8 mouse cellular contexts compared by ENCODE assay signal in genomic region chr2:3546588-3546987, GRCm38 (mm10). TPM values are rescaled to one million over a fixed set of nuclear protein-coding genes. Genes with fewer than 3 reads are reported as not detected.
A peak's percentile ranks its signal among the peaks of the same experiment; 100 is the strongest.
DNase-seq lines count a peak whose midpoint lies in the region; ATAC-seq and TF ChIP-seq lines count a peak whose summit lies in the region.

No protein-coding gene starts in this region.

- no peaks in the 10 kb centered on the region for H3K27me3 ChIP-seq in forebrain, embryonic 14.5 days (replicated peaks; ENCODE audit: control insufficient read depth, insufficient read depth, low read length)
- no peaks in the 10 kb centered on the region for H3K27me3 ChIP-seq in forebrain, embryonic 16.5 days (replicated peaks; ENCODE audit: control insufficient read depth, insufficient read depth, low read length)
- H3K27me3 ChIP-seq in spleen, adult 2 months (ENCODE audit: control insufficient read depth, insufficient read depth, low read length), result no peaks in the 10 kb centered on the region

- TF ChIP-seq POLR2A in spleen, adult 2 months (IDR thresholded peaks at IDR 0.05; ENCODE audit: low read depth, low read length), result no peak

- H3K4me2 ChIP-seq in forebrain, embryonic 14.5 days (ENCODE audit: low read length), result no peak overlapping the region
- H3K4me2 ChIP-seq in forebrain, embryonic 16.5 days (ENCODE audit: low read length), result no peak overlapping the region

- no peak overlapping the region for H3K9ac ChIP-seq in forebrain, embryonic 14.5 days (ENCODE audit: low read length)
- H3K9ac ChIP-seq in forebrain, embryonic 16.5 days (replicated peaks; ENCODE audit: low read depth, low read length), result no peak overlapping the region

- no peak overlapping the region for H3K4me3 ChIP-seq in forebrain, embryonic 14.5 days (ENCODE audit: low read depth, low read length)
- H3K4me3 ChIP-seq in forebrain, embryonic 16.5 days (replicated peaks; ENCODE audit: low read length), result no peak overlapping the region
- H3K4me3 ChIP-seq in layer of hippocampus, adult 2 months, result no peak overlapping the region
- no peak overlapping the region for H3K4me3 ChIP-seq in spleen, adult 2 months (ENCODE audit: extremely low read depth, insufficient read depth, insufficient read length)

- H3K27ac ChIP-seq in forebrain, embryonic 14.5 days (ENCODE audit: low read depth, low read length), result no peak overlapping the region
- H3K27ac ChIP-seq in forebrain, embryonic 16.5 days (ENCODE audit: low read length), result no peak overlapping the region
- no peak overlapping the region for H3K27ac ChIP-seq in layer of hippocampus, adult 2 months
- no peak overlapping the region for H3K27ac ChIP-seq in spleen, adult 2 months (ENCODE audit: insufficient read depth, low read length)

- peak; percentile 40; the same call in 1 of the 2 replicates for ATAC-seq in forebrain, embryonic 14.5 days
- ATAC-seq in forebrain, embryonic 16.5 days, result no peak; the same call in 1 of the 2 replicates
- peak; percentile 87 for ATAC-seq in megakaryocyte, adult 5-6 weeks (ENCODE audit: poor library complexity, severe bottlenecking)

- H3K36me3 ChIP-seq in forebrain, embryonic 14.5 days (ENCODE audit: control insufficient read depth, insufficient read depth, low read length), result no peaks in the 10 kb centered on the region
- no peaks in the 10 kb centered on the region for H3K36me3 ChIP-seq in forebrain, embryonic 16.5 days (ENCODE audit: control insufficient read depth, insufficient read depth)
- H3K36me3 ChIP-seq in spleen, adult 2 months (ENCODE audit: control insufficient read depth, insufficient read depth, low read length), result no peaks in the 10 kb centered on the region

- intact Hi-C loops in heart, postnatal 10 days (cut with DNase I), result loop anchor here (1.0 to 10.0 kb wide), 4 partner anchors 166 to 948 kb away; no protein-coding TSS in a partner anchor

- under 1% methylated on average over 4 of the region's 4 CpGs for WGBS in forebrain, embryonic 14.5 days
- WGBS in forebrain, embryonic 16.5 days, result 4% methylated on average over 4 of the region's 4 CpGs
- WGBS in spleen, adult 2 months, result 7% methylated on average over 4 of the region's 4 CpGs

- peak; percentile 98 for TF ChIP-seq CTCF in layer of hippocampus, adult 2 months (conservative IDR thresholded peaks at IDR 0.05)
- TF ChIP-seq CTCF in spleen, adult 2 months (IDR thresholded peaks at IDR 0.05; ENCODE audit: extremely low read depth, insufficient read depth, insufficient read length, insufficient replicate concordance), result peak; percentile 85; the same call in 1 of the 2 replicates

- peak; percentile 82 for DNase-seq in forebrain, embryonic 14.5 days (ENCODE audit: low spot score)
- DNase-seq in MN1 (ENCODE audit: low spot score), result peak; percentile 24
- peak; percentile 62 to 80 for DNase-seq in cerebellum, adult 18-20 months
- peak; percentile 55 to 60 for DNase-seq in heart, postnatal 10 days
- DNase-seq in layer of hippocampus, adult 2 months (ENCODE audit: low spot score in 2 of 2), result peak; percentile 51 to 58
- DNase-seq in spleen, adult 2 months (ENCODE audit: low read depth in 1 of 2, low spot score in 2 of 2), result peak; percentile 33 to 54

- H3K9me3 ChIP-seq in forebrain, embryonic 14.5 days (replicated peaks; ENCODE audit: control insufficient read depth, low read length), result no peaks in the 10 kb centered on the region
- no peaks in the 10 kb centered on the region for H3K9me3 ChIP-seq in forebrain, embryonic 16.5 days (ENCODE audit: control insufficient read depth, low read length)

- no peaks in the 10 kb centered on the region for H3K4me1 ChIP-seq in forebrain, embryonic 14.5 days (ENCODE audit: control insufficient read depth, insufficient read depth, low read length)
- H3K4me1 ChIP-seq in forebrain, embryonic 16.5 days (replicated peaks; ENCODE audit: control insufficient read depth, insufficient read depth, low read length), result no peaks in the 10 kb centered on the region
- H3K4me1 ChIP-seq in spleen, adult 2 months (ENCODE audit: control insufficient read depth, insufficient read depth, insufficient read length), result no peaks in the 10 kb centered on the region

RNA-seq across cellular contexts. Expression of gene Fam107b, which starts 23.7 kb away (rescaled TPM):
- polyA plus RNA-seq in forebrain, embryonic 14.5 days (2014; fragmentation: Nextera tagmentation; extraction: Ambion mirVana), result 75.4 and 77.3 TPM in 2 replicates
- polyA plus RNA-seq in forebrain, embryonic 16.5 days (2015; fragmentation: Nextera tagmentation; extraction: Ambion mirVana), result 61.7 and 72.1 TPM in 2 replicates
- 10 to 100 TPM; 20.7 to 23.9 TPM for total RNA-seq in heart, postnatal 10 days (2021)
- 10 to 100 TPM; 11.4 to 20.1 TPM for total RNA-seq in layer of hippocampus, adult 2 months (2021)
- 794 and 805 TPM in 2 replicates for total RNA-seq in megakaryocyte, adult 5-6 weeks (2015)
- total RNA-seq in megakaryocyte, adult 5-6 weeks (2017), result 673 and 930 TPM in 2 replicates
- polyA plus RNA-seq in spleen, adult 2 months (2012; rRNA removed), result 25.9 and 46.4 TPM in 2 replicates

RNA-seq across cellular contexts. Expression of gene Cdnf, which starts 33.8 kb away (rescaled TPM):
- polyA plus RNA-seq in forebrain, embryonic 14.5 days (2014; fragmentation: Nextera tagmentation; extraction: Ambion mirVana), result 0.11 and 0.30 TPM in 2 replicates
- polyA plus RNA-seq in forebrain, embryonic 16.5 days (2015; fragmentation: Nextera tagmentation; extraction: Ambion mirVana), result 0.30 and 0.57 TPM in 2 replicates
- total RNA-seq in heart, postnatal 10 days (2021), result 1 to 10 TPM; 6.7 to 9.9 TPM
- total RNA-seq in layer of hippocampus, adult 2 months (2021), result under 1 TPM; 0.59 to 0.61 TPM
- total RNA-seq in megakaryocyte, adult 5-6 weeks (2015), result 0.47 TPM in 1 of 2 replicates, not detected in the other
- total RNA-seq in megakaryocyte, adult 5-6 weeks (2017), result 0.55 and 0.81 TPM in 2 replicates
- polyA plus RNA-seq in spleen, adult 2 months (2012; rRNA removed), result 0.22 and 0.35 TPM in 2 replicates

RNA-seq across cellular contexts. Expression of gene Hspa14, which starts 34.0 kb away (rescaled TPM):
- polyA plus RNA-seq in forebrain, embryonic 14.5 days (2014; fragmentation: Nextera tagmentation; extraction: Ambion mirVana), result 91.7 and 92.6 TPM in 2 replicates
- polyA plus RNA-seq in forebrain, embryonic 16.5 days (2015; fragmentation: Nextera tagmentation; extraction: Ambion mirVana), result 85.8 and 88.3 TPM in 2 replicates
- 10 to 100 TPM; 33.4 to 35.3 TPM for total RNA-seq in heart, postnatal 10 days (2021)
- 10 to 100 TPM; 54.2 to 58.8 TPM for total RNA-seq in layer of hippocampus, adult 2 months (2021)
- total RNA-seq in megakaryocyte, adult 5-6 weeks (2015), result 49.2 and 67.3 TPM in 2 replicates
- 124 and 125 TPM in 2 replicates for total RNA-seq in megakaryocyte, adult 5-6 weeks (2017)
- 22.0 and 23.0 TPM in 2 replicates for polyA plus RNA-seq in spleen, adult 2 months (2012; rRNA removed)

RNA-seq across cellular contexts. Expression of gene Gm45902, which starts 34.0 kb away (rescaled TPM):
- polyA plus RNA-seq in forebrain, embryonic 14.5 days (2014; fragmentation: Nextera tagmentation; extraction: Ambion mirVana), result 7.2 and 7.3 TPM in 2 replicates
- 8.8 and 9.5 TPM in 2 replicates for polyA plus RNA-seq in forebrain, embryonic 16.5 days (2015; fragmentation: Nextera tagmentation; extraction: Ambion mirVana)
- total RNA-seq in heart, postnatal 10 days (2021), result 1 to 10 TPM; 2.1 to 2.2 TPM
- 1 to 10 TPM; 4.8 to 6.2 TPM for total RNA-seq in layer of hippocampus, adult 2 months (2021)
- total RNA-seq in megakaryocyte, adult 5-6 weeks (2015), result 3.3 and 4.1 TPM in 2 replicates
- 7.5 and 8.7 TPM in 2 replicates for total RNA-seq in megakaryocyte, adult 5-6 weeks (2017)
- 1.4 and 1.5 TPM in 2 replicates for polyA plus RNA-seq in spleen, adult 2 months (2012; rRNA removed)

Comparison
In these comparisons a context has a peak if more than half of its experiments do, and no peak if none do; other contexts are left out.
1. DNase-seq: peak in every context shown above with its lines; median percentile 82 in forebrain, embryonic 14.5 days; 71 in cerebellum, adult 18-20 months; 58 in heart, postnatal 10 days; 54 in layer of hippocampus, adult 2 months; 44 in spleen, adult 2 months; 24 in MN1.
2. RNA of gene Fam107b, which starts 23.7 kb away (total RNA-seq): 673 to 930 TPM in megakaryocyte, adult 5-6 weeks; 20.7 to 23.9 TPM in heart, postnatal 10 days and 11.4 to 20.1 TPM in layer of hippocampus, adult 2 months; every median in the first group is over 10 times any median in the second.
3. RNA of gene Cdnf, which starts 33.8 kb away (total RNA-seq): 6.7 to 9.9 TPM in heart, postnatal 10 days; 0.59 to 0.61 TPM in layer of hippocampus, adult 2 months and 0.47 to 0.81 TPM in megakaryocyte, adult 5-6 weeks; every median in the first group is over 4 times any median in the second.